Mouse (Mus musculus): ENCODE data around the gene Rasgef1b. TPM values are rescaled to one million over a fixed set of nuclear protein-coding genes. Genes with fewer than 3 reads are reported as not detected.

The Rasgef1b gene
- polyA plus RNA-seq, 1 experiment: 0.36 TPM

- H3K27ac ChIP-seq (replicated peaks; ENCODE audit: low read depth, low read length): no peak overlapping the region
- no peaks in the 10 kb centered on the region for H3K4me1 ChIP-seq (ENCODE audit: control insufficient read depth, insufficient read depth, insufficient read length, low read length)
- no peak overlapping the region for H3K4me3 ChIP-seq (ENCODE audit: insufficient read depth, low read depth, low read length)
Observed at GRCm38 (mm10) chr5:99652931-99653330, 75.9 kb downstream of the Rasgef1b start.

DNA sequence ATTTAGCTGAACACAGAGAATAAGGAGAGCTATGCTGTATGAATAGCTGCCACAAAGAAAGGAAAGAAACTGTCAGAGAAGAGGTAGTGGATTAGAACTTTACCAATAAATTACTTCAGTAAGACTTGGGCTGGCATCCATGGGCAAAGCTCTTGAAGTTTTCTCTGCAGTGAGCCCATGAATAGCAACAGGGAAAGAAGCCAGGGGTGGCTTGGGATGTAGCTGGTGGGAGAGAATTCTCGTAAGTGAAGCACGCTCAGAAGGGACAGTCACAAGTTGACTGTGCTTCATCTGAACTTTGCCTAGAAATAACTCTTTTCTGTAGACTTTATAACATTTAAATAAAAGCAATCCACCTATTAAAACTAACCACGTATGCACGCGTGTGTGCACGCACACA, 87.5 kb downstream of the Rasgef1b start:
- no peak overlapping the region for H3K4me3 ChIP-seq (ENCODE audit: insufficient read depth, low read depth, low read length)
- no peak overlapping the region for H3K27ac ChIP-seq (replicated peaks; ENCODE audit: low read depth, low read length)
- no peaks in the 10 kb centered on the region for H3K4me1 ChIP-seq (ENCODE audit: control insufficient read depth, insufficient read depth, insufficient read length, low read length)

- Histone ChIP-seq H3K27ac (replicated peaks; ENCODE audit: low read depth, low read length) (no peak overlapping the region), H3K4me3 (ENCODE audit: insufficient read depth, low read depth, low read length) (no peak overlapping the region), H3K4me1 (ENCODE audit: control insufficient read depth, insufficient read depth, insufficient read length, low read length) (no peaks in the 10 kb centered on the region)
Observed at GRCm38 (mm10) chr5:99636575-99636974, 92.3 kb downstream of the Rasgef1b start.

GRCm38 (mm10) chr5:99634010-99634541, 94.8 kb downstream of the Rasgef1b start:
- Histone ChIP-seq H3K27ac (replicated peaks; ENCODE audit: low read depth, low read length) (no peak overlapping the region), H3K4me1 (ENCODE audit: control insufficient read depth, insufficient read depth, insufficient read length, low read length) (no peaks in the 10 kb centered on the region), H3K4me3 (ENCODE audit: insufficient read depth, low read depth, low read length) (no peak overlapping the region)

GRCm38 (mm10) chr5:99633548-99633947, 95.3 kb downstream of the Rasgef1b start:
- Histone ChIP-seq H3K4me1 (ENCODE audit: control insufficient read depth, insufficient read depth, insufficient read length, low read length) (no peaks in the 10 kb centered on the region), H3K4me3 (ENCODE audit: insufficient read depth, low read depth, low read length) (no peak overlapping the region), H3K27ac (replicated peaks; ENCODE audit: low read depth, low read length) (no peak overlapping the region)

DNA sequence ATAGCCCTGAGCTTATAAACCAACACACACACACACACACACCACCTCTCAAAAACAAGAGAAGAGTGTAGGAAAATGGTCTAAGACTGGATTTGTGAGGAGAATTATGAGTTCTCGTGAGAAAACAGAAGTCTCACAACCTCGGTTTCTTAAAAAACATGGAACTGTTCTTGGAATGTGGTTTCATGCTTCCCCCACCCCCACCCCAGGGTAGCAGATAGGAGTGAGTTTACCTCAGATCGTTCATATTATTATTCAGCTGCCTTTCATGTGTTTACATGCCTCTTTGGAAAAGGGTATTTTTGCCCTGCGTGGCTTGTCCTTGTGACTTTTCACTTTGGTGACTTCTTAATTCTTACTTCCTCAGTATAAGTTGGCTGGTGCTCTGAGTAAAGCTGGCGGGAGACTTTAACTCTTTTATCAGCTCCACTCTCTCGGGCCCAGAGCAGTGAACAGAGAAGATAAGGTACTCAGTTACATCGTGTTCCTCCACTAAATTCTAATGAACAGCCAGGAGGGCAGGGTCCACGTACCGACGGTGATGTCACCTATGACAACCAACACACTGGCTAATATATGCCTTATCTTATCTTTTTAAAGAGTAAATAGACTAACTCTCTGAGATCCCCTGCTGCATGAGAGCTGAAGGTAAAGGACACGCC, 96.1 kb downstream of the Rasgef1b start:
- no peak overlapping the region for H3K27ac ChIP-seq (replicated peaks; ENCODE audit: low read depth, low read length)
- no peak overlapping the region for H3K4me3 ChIP-seq (ENCODE audit: insufficient read depth, low read depth, low read length)
- no peaks in the 10 kb centered on the region for H3K4me1 ChIP-seq (ENCODE audit: control insufficient read depth, insufficient read depth, insufficient read length, low read length)

GRCm38 (mm10) chr5:99630087-99630486, 98.8 kb downstream of the Rasgef1b start:
- no peaks in the 10 kb centered on the region for H3K4me1 ChIP-seq (ENCODE audit: control insufficient read depth, insufficient read depth, insufficient read length, low read length)
- H3K4me3 ChIP-seq (ENCODE audit: insufficient read depth, low read depth, low read length): no peak overlapping the region
- no peak overlapping the region for H3K27ac ChIP-seq (replicated peaks; ENCODE audit: low read depth, low read length)

DNA sequence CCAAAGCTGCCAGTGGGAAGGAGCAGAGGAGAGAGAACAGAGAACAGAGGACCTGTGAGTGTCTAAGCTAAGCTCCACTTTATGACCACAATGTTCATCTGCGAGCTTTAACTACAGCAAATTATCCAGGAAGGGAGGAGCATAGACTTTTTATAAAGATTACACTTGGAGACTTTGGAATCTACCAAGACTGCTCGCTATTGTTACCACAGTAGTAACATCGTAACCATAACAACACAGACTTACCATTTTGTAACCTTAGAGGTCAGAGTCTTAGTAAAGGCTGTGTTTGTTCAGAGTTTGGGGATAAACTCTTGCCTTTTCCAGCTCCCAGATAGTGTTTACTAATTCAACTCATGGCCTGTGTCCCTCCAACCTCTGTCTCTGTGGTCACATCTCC, 103.3 kb downstream of the Rasgef1b start:
- H3K4me3 ChIP-seq (ENCODE audit: insufficient read depth, low read depth, low read length): no peak overlapping the region
- no peak overlapping the region for H3K27ac ChIP-seq (replicated peaks; ENCODE audit: low read depth, low read length)
- no peaks in the 10 kb centered on the region for H3K4me1 ChIP-seq (ENCODE audit: control insufficient read depth, insufficient read depth, insufficient read length, low read length)

- no peak overlapping the region for H3K27ac ChIP-seq (replicated peaks; ENCODE audit: low read depth, low read length)
- no peaks in the 10 kb centered on the region for H3K4me1 ChIP-seq (ENCODE audit: control insufficient read depth, insufficient read depth, insufficient read length, low read length)
- H3K4me3 ChIP-seq (ENCODE audit: insufficient read depth, low read depth, low read length): no peak overlapping the region
Observed at GRCm38 (mm10) chr5:99620771-99621170, 108.1 kb downstream of the Rasgef1b start.

DNA sequence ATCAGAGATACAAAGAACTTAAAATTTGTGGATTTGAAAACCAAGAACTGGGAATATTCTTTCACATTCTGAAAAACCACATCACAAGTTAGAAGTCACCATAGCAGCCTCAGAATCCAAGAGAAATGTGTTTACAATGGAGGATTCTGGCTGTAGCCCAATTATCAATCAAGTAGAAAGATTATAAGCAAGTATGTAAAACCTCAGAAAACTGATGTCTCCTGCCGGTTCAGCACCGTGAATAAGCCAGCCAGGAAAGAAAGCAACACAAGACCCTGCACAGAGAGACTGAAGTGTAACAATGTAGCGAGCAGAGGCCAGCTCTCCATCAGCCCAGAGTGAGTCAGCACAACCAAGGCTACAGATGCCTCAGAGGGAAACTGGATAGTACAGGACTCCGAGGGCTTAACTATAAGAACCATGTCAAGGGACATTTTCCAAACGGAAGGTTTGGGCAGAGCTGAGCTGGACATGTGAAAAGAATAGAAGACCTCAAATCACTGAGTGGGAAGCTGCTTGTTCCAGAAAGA, 111.5 kb downstream of the Rasgef1b start:
- no peak overlapping the region for H3K4me3 ChIP-seq (ENCODE audit: insufficient read depth, low read depth, low read length)
- no peak overlapping the region for H3K27ac ChIP-seq (replicated peaks; ENCODE audit: low read depth, low read length)
- H3K4me1 ChIP-seq (ENCODE audit: control insufficient read depth, insufficient read depth, insufficient read length, low read length): no peaks in the 10 kb centered on the region

DNA sequence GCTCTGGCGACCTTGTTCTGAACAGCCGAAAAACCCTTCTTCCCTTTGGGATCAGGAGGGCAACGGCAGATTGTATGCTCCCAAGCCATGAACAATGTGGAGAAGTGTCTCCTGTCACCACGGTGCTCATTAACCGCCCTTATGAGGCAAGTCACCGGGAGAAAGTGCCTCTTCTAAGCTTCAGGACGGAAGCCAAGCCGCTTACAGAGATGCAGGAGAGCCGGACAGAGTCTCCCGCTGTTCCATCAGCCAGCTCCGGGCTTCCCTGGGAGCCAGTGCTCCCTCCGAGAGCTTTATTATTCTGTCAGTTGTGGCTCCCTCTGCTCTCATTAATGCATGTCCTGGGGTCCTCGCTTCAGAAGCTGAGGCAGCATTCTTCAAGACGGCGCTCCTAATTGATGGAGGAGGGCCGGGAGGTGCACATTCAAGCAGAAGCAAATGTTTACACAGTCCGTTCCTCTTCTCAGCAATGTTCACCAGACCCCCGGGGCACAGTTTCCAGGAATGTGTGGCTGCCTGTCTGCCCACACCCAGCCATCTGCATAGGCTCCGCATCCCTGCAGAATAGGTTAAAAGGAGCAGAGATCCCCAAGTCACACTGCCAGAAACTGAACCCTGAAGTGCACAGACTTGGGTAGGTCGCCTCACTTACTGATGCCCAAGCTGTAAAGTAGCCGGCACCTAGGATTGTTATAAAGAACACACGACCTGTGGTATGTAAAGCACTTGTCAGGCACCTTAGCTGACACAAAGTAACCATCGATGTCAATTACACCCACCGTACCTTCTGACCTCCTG, 115.3 kb downstream of the Rasgef1b start:
- H3K4me1 ChIP-seq (ENCODE audit: control insufficient read depth, insufficient read depth, insufficient read length, low read length): no peaks in the 10 kb centered on the region
- no peak overlapping the region for H3K4me3 ChIP-seq (ENCODE audit: insufficient read depth, low read depth, low read length)

GRCm38 (mm10) chr5:99607602-99608001, 121.3 kb downstream of the Rasgef1b start:
- no peaks in the 10 kb centered on the region for H3K4me1 ChIP-seq (ENCODE audit: control insufficient read depth, insufficient read depth, insufficient read length, low read length)
- H3K4me3 ChIP-seq (ENCODE audit: insufficient read depth, low read depth, low read length): no peak overlapping the region

More for the DNA sequence above, 115.3 kb downstream of the Rasgef1b start:
- no peak overlapping the region for H3K27ac ChIP-seq (replicated peaks; ENCODE audit: low read depth, low read length)

DNA sequence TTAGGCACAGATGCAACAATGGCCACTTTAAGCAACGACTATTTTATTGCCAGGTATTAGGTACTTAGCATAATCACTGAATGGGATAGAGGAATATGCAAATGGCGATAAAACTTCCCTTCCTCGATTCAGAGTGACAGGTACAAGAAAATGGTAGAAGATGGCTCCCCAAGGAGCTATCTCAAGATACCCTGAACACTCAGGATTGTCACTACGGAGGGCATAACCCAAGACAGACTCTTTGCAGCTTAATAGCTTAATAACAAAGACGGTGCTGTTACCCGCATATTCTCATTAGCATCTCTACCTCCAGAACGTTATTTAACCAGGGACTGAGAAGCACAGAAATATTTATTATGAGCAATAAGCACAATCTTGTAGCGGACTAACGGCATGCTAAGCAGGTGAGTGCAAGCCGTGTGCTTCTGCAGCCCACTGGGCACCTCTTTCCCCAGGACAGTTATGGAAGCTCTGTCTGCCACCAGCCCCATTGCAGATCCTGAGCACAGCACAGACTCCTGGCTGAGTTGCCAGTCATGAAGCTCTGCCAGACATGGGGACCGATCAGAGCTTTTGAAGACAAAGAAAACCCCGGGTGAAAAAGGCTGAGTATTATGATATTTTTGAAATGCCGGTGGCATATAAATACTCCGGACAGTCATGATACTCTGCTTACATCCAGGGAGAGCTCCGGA, 122.6 kb downstream of the Rasgef1b start:
- H3K27ac ChIP-seq (replicated peaks; ENCODE audit: low read depth, low read length): no peak overlapping the region
- no peak overlapping the region for H3K4me3 ChIP-seq (ENCODE audit: insufficient read depth, low read depth, low read length)
- no peaks in the 10 kb centered on the region for H3K4me1 ChIP-seq (ENCODE audit: control insufficient read depth, insufficient read depth, insufficient read length, low read length)

More at GRCm38 (mm10) chr5:99607602-99608001, 121.3 kb downstream of the Rasgef1b start:
- no peak overlapping the region for H3K27ac ChIP-seq (replicated peaks; ENCODE audit: low read depth, low read length)

- no peaks in the 10 kb centered on the region for H3K4me1 ChIP-seq (ENCODE audit: control insufficient read depth, insufficient read depth, insufficient read length, low read length)
- H3K27ac ChIP-seq (replicated peaks; ENCODE audit: low read depth, low read length): no peak overlapping the region
- H3K4me3 ChIP-seq (ENCODE audit: insufficient read depth, low read depth, low read length): no peak overlapping the region
Observed at GRCm38 (mm10) chr5:99602244-99603023, 126.4 kb downstream of the Rasgef1b start.

Measured in brown adipose tissue, adult 24 weeks (tissue).